Mouse (Mus musculus) layer of hippocampus, adult 18-20 months (tissue): ENCODE results near the gene U90926. TPM values are rescaled to one million over a fixed set of nuclear protein-coding genes. Genes with fewer than 3 reads are reported as not detected.

Experiments
- DNase-seq, 2 experiments: peaks; one replicate each; pipeline ENCODE4 v3.0.0; 2022; ENCODE audit warnings: low spot score in 2 of 2
- long read RNA-seq: library from polyadenylated mRNA; stranded (forward); transcript quantifications from one replicate; pipeline ENCODE4 v2.0.0, GENCODE M21; 2021
- total RNA-seq, 2 experiments: library from RNA; stranded (reverse); gene quantifications; 2 replicates each; pipeline ENCODE4 v1.2.3; 2021

The U90926 gene
- not detected for total RNA-seq
- long read RNA-seq: 0 reads

- no peak for DNase-seq
These were observed at the start of gene U90926 for GRCm38 (mm10) chr5:92215308-92215707. U90926 (minus strand) TSS chr5:92215408.

- peak; percentile 68 to 87 for DNase-seq
These were observed 48.7 kb upstream of the U90926 start for GRCm38 (mm10) chr5:92263761-92264359.

- DNase-seq: no peak
These were observed 47.4 kb upstream of the U90926 start for GRCm38 (mm10) chr5:92262646-92263045.

- DNase-seq: no peak
These were observed 41.0 kb upstream of the U90926 start, which contains the start of gene Ppef2 for GRCm38 (mm10) chr5:92256218-92256617. Ppef2 (minus strand) TSS chr5:92256278.

GRCm38 (mm10) chr5:92254476-92254875, 39.3 kb upstream of the U90926 start:
- no peak for DNase-seq

GRCm38 (mm10) chr5:92252797-92253343, 37.7 kb upstream of the U90926 start:
- no peak for DNase-seq

- no peak for DNase-seq
These were observed 36.8 kb upstream of the U90926 start for GRCm38 (mm10) chr5:92252031-92252430.

- no peak for DNase-seq
These were observed 33.4 kb upstream of the U90926 start for GRCm38 (mm10) chr5:92248614-92249013.

GRCm38 (mm10) chr5:92245483-92245882, 30.3 kb upstream of the U90926 start:
- no peak for DNase-seq

GRCm38 (mm10) chr5:92244900-92245299, 29.7 kb upstream of the U90926 start:
- no peak for DNase-seq

- peak; percentile 57 to 76 for DNase-seq
These were observed 25.6 kb upstream of the U90926 start for GRCm38 (mm10) chr5:92240769-92241168.

GRCm38 (mm10) chr5:92239333-92240232, 24.4 kb upstream of the U90926 start:
- DNase-seq: peak; percentile 66 to 89

- DNase-seq: peak in 1 of 2 experiments; percentile 17
These were observed 19.8 kb upstream of the U90926 start for GRCm38 (mm10) chr5:92234939-92235557.

- DNase-seq: no peak
These were observed 18.2 kb upstream of the U90926 start for GRCm38 (mm10) chr5:92233366-92233765.

- DNase-seq: no peak
These were observed 16.6 kb upstream of the U90926 start for GRCm38 (mm10) chr5:92231836-92232235.

- no peak for DNase-seq
These were observed 15.1 kb upstream of the U90926 start for GRCm38 (mm10) chr5:92230306-92230705.

- DNase-seq: no peak
These were observed 14.3 kb upstream of the U90926 start for GRCm38 (mm10) chr5:92229514-92229913.

- DNase-seq: no peak
These were observed 13.6 kb upstream of the U90926 start for GRCm38 (mm10) chr5:92228776-92229175.

GRCm38 (mm10) chr5:92227782-92228181, 12.6 kb upstream of the U90926 start:
- no peak for DNase-seq

- no peak for DNase-seq
These were observed 5.2 kb upstream of the U90926 start for GRCm38 (mm10) chr5:92220287-92220902.

GRCm38 (mm10) chr5:92219826-92220225, 4.6 kb upstream of the U90926 start:
- DNase-seq: no peak
